Mouse (Mus musculus): ENCODE measurements around the gene Gm13306. TPM values are rescaled to one million over a fixed set of nuclear protein-coding genes. Genes with fewer than 3 reads are reported as not detected.

Gm13306 gene
- polyA plus RNA-seq (2012; rRNA removed; ENCODE audit: low replicate concordance) = 12.2 TPM in 1 of 2 replicates, not detected in the other

DNA sequence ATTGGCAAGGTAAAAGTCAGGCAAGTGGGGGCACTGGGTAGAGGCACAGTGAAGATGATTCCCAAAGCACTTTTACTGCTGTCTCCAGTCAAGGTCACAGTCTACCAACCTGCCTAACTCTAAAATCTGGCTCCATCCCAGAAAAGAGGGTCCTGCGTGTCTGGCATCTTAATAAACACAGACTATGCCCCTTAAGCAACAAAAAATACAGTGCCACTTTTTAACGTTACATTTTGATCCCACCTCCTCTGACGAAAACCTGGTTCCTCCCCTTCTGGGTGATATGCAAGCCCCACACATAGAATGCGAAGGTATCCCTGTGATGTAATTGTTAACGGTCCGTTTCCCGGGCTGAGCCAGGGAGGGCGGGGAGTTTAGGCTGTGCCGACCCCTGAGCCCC, at the start of gene Gm13306:
TSS of gene Gm13306 (plus strand) at position 301 of the 400 bp plus-strand sequence.

DNA sequence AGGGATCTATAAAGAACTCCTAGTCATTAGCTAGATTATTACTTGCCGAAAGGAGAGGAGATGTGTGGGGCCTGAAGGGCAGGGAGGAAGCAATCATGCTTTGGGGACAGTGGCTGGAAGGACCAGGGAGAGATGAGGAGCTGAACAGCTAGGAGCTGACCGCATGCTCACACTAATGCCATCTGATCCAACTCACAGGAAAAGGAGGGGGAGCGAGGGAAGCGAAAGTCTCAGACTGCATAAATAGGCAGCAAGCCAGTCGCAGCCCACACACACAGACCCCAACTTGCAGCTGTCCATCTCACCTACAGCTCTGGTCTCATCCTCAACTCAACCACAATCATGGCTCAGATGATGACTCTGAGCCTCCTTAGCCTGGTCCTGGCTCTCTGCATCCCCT, 38.7 kb upstream of the Gm13306 start, which contains the start of gene Gm13304:
TSS of gene Gm13304 (plus strand) at position 301 of the 400 bp plus-strand sequence.

DNA sequence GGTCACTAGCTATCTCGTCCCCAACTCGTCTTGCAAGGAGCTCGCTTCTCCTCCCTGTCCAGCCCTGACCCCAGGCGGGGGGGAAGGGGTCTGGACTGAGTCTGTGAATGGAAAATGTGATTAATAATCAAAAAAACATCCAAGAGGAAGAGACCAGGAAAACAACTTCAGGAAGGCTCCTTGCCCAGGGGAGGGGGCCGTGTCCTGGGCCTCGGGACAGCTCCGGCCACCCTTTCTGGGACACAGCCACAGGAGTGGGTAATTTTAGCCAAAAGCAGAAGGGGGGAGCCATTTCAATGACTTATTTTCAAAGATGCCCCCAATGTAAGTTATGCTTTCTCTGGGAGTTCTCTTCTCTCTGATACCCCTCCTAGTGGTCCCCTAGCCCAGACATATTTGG, 15.3 kb downstream of the Gm13306 start, which contains the start of gene Gm13305:
TSS of gene Gm13305 (minus strand) at position 101 of the 400 bp plus-strand sequence.

Other genes with a start within 250 kb of the Gm13306 start
- gene Gm21541, start 249.8 kb upstream of the Gm13306 start, polyA plus RNA-seq (2012; rRNA removed; ENCODE audit: low replicate concordance) = 6.3 and 8.0 TPM in 2 replicates
- gene Gm20878, start 211.9 kb upstream of the Gm13306 start, polyA plus RNA-seq (2012; rRNA removed; ENCODE audit: low replicate concordance) = 1.9 and 4.2 TPM in 2 replicates
- gene Fam205a4, start 187.4 kb upstream of the Gm13306 start, polyA plus RNA-seq (2012; rRNA removed; ENCODE audit: low replicate concordance) = 0.13 and 0.56 TPM in 2 replicates
- 0.08 TPM in 1 of 2 replicates, not detected in the other for gene Gm21093, start 118.7 kb upstream of the Gm13306 start, polyA plus RNA-seq (2012; rRNA removed; ENCODE audit: low replicate concordance)
- not detected in 2 replicates for gene Gm3893, start 62.2 kb upstream of the Gm13306 start, polyA plus RNA-seq (2012; rRNA removed; ENCODE audit: low replicate concordance)
- gene Gm13304, start 38.6 kb upstream of the Gm13306 start, polyA plus RNA-seq (2012; rRNA removed; ENCODE audit: low replicate concordance) = not detected in 2 replicates
- gene Gm13305, start 15.2 kb downstream of the Gm13306 start, polyA plus RNA-seq (2012; rRNA removed; ENCODE audit: low replicate concordance) = 0.80 TPM in 1 of 2 replicates, not detected in the other
- not detected in 2 replicates for gene Gm10600, start 87.2 kb downstream of the Gm13306 start, polyA plus RNA-seq (2012; rRNA removed; ENCODE audit: low replicate concordance)
- gene Ccl21b, start 102.3 kb downstream of the Gm13306 start, polyA plus RNA-seq (2012; rRNA removed; ENCODE audit: low replicate concordance) = 2.5 TPM in 1 of 2 replicates, not detected in the other
- gene Gm21953, start 140.8 kb downstream of the Gm13306 start, polyA plus RNA-seq (2012; rRNA removed; ENCODE audit: low replicate concordance) = not detected in 2 replicates
- gene Fam205a3, start 164.9 kb downstream of the Gm13306 start, polyA plus RNA-seq (2012; rRNA removed; ENCODE audit: low replicate concordance) = not detected in 2 replicates